Mouse (Mus musculus) heart, embryonic 15.5 days (tissue): Measurements from ENCODE around the gene Ambra1. TPM values are rescaled to one million over a fixed set of nuclear protein-coding genes. Genes with fewer than 3 reads are reported as not detected.
A peak's percentile ranks its signal among the peaks of the same experiment; 100 is the strongest.

ENCODE experiments used
- ATAC-seq: fragments of 200-750 bp; cut with Nextera tagmentation; replicated peaks from 2 replicates; pipeline ENCODE4 v1.8.0; 2017; ENCODE audit warnings: low read depth, moderate TSS enrichment; ENCODE audit not compliant: insufficient number of reproducible peaks, insufficient read depth, low FRiP score
- H3K27ac ChIP-seq: fragments of 300-500 bp; sonication (generic); 2 replicates; pipeline ENCODE4 v1.5.1; 2015; ENCODE audit warnings: mild to moderate bottlenecking, inconsistent platforms
- H3K27me3 ChIP-seq: fragments of 300-500 bp; sonication (generic); 2 replicates; pipeline ENCODE4 v1.6.1; 2015; ENCODE audit warnings: inconsistent platforms
- H3K36me3 ChIP-seq: fragments of 300-500 bp; sonication (generic); 2 replicates; pipeline ENCODE4 v1.6.1; 2015; ENCODE audit warnings: mild to moderate bottlenecking, inconsistent platforms
- H3K4me1 ChIP-seq: fragments of 300-500 bp; sonication (generic); replicated peaks from 2 replicates; pipeline ENCODE4 v1.6.1; 2015; ENCODE audit warnings: inconsistent platforms
- H3K4me2 ChIP-seq: fragments of 300-500 bp; sonication (generic); 2 replicates; pipeline ENCODE4 v1.6.1; 2015; ENCODE audit warnings: inconsistent platforms, mild to moderate bottlenecking, moderate library complexity
- H3K4me3 ChIP-seq: fragments of 300-500 bp; sonication (generic); 2 replicates; pipeline ENCODE4 v1.5.1; 2015; ENCODE audit warnings: mild to moderate bottlenecking, inconsistent platforms
- H3K9ac ChIP-seq: fragments of 300-500 bp; sonication (generic); 2 replicates; pipeline ENCODE4 v1.6.1; 2015; ENCODE audit warnings: mild to moderate bottlenecking, inconsistent platforms
- H3K9me3 ChIP-seq: fragments of 300-500 bp; sonication (generic); replicated peaks from 2 replicates; pipeline ENCODE4 v1.6.1; 2016; ENCODE audit warnings: inconsistent platforms
- WGBS: fragments of 180-500 bp; shearing (Covaris S2); methylation state at CpG from one replicate; pipeline ENCODE4 v1.1.7; 2015; ENCODE audit warnings: mixed read lengths; 5-methylcytosine and 5-hydroxymethylcytosine counted together
- polyA plus RNA-seq: library from polyadenylated mRNA; unstranded; fragments of >200 nt; fragmentation: Nextera tagmentation; extraction: Ambion mirVana; gene quantifications from 2 replicates; pipeline ENCODE4 v1.2.1, GENCODE M21; 2015

Ambra1 gene
- polyA plus RNA-seq, 1 experiment from 2014 or later, result 8.6 TPM

GRCm38 (mm10) chr2:91931328-91932159, 201.6 kb downstream of the Ambra1 start:
- Histone ChIP-seq H3K4me3 (peak overlapping the region; percentile 58), H3K27me3 (peaks cover 12% of the 10 kb centered on the region; the same call in 1 of the 2 replicates), H3K4me2 (peak overlapping the region; percentile 76), H3K9ac (peak overlapping the region; percentile 73), H3K27ac (peak overlapping the region; percentile 74), H3K4me1 (peaks cover 50% of the 10 kb centered on the region), H3K36me3 (peaks cover 28% of the 10 kb centered on the region), H3K9me3 (no peaks in the 10 kb centered on the region)
- 5% methylated on average over 50 of the region's 50 CpGs for WGBS
- peak; percentile 45 for ATAC-seq

- peaks cover 12% of the 10 kb centered on the region; the same call in 1 of the 2 replicates for H3K27me3 ChIP-seq
- peaks cover 50% of the 10 kb centered on the region for H3K4me1 ChIP-seq
- H3K4me2 ChIP-seq, result peak within 1 kb of the TSS; percentile 76
- WGBS, result 3% methylated on average over 16 of the region's 16 CpGs
- ATAC-seq, result peak; percentile 28; the same call in 1 of the 2 replicates
- H3K27ac ChIP-seq, result peak within 1 kb of the TSS; percentile 74
- H3K36me3 ChIP-seq, result peaks cover 35% of the 10 kb centered on the region
- H3K9ac ChIP-seq, result peak within 1 kb of the TSS; percentile 73
- peak within 1 kb of the TSS; percentile 58 for H3K4me3 ChIP-seq
- no peaks in the 10 kb centered on the region for H3K9me3 ChIP-seq
Observed at GRCm38 (mm10) chr2:91932160-91932711, 202.3 kb downstream of the Ambra1 start, which contains the start of gene Mdk. Gene Mdk (minus strand): TSS chr2:91932297.

- Histone ChIP-seq H3K4me3 (no peak overlapping the region), H3K9ac (no peak overlapping the region), H3K4me2 (no peak overlapping the region), H3K9me3 (no peaks in the 10 kb centered on the region), H3K27ac (peak overlapping the region; percentile 74), H3K4me1 (peaks cover 50% of the 10 kb centered on the region), H3K27me3 (peaks cover 9% of the 10 kb centered on the region; the same call in 1 of the 2 replicates), H3K36me3 (peaks cover 41% of the 10 kb centered on the region)
- no peak for ATAC-seq
- 15% methylated on average over 6 of the region's 6 CpGs for WGBS
Observed at GRCm38 (mm10) chr2:91932737-91933350, 202.9 kb downstream of the Ambra1 start.

- WGBS, result 52% methylated on average over 9 of the region's 9 CpGs
- Histone ChIP-seq H3K9ac (no peak overlapping the region), H3K36me3 (peaks cover 47% of the 10 kb centered on the region), H3K27me3 (peaks cover 6% of the 10 kb centered on the region; the same call in 1 of the 2 replicates), H3K4me2 (no peak overlapping the region), H3K9me3 (no peaks in the 10 kb centered on the region), H3K27ac (peak overlapping the region; percentile 74; the same call in 1 of the 2 replicates), H3K4me3 (no peak overlapping the region), H3K4me1 (peaks cover 44% of the 10 kb centered on the region)
- no peak for ATAC-seq
Observed at GRCm38 (mm10) chr2:91933471-91933870, 203.5 kb downstream of the Ambra1 start.

- peaks cover 43% of the 10 kb centered on the region for H3K4me1 ChIP-seq
- no peak overlapping the region for H3K4me2 ChIP-seq
Observed at GRCm38 (mm10) chr2:91934016-91934415, 204.1 kb downstream of the Ambra1 start.

GRCm38 (mm10) chr2:91934826-91935525, 205.0 kb downstream of the Ambra1 start:
- no peaks in the 10 kb centered on the region for H3K27me3 ChIP-seq
- H3K4me2 ChIP-seq, result no peak overlapping the region
- no peaks in the 10 kb centered on the region for H3K9me3 ChIP-seq
- no peak overlapping the region for H3K9ac ChIP-seq
- no peak overlapping the region for H3K4me3 ChIP-seq
- peaks cover 63% of the 10 kb centered on the region for H3K36me3 ChIP-seq
- ATAC-seq, result no peak
- H3K27ac ChIP-seq, result no peak overlapping the region
- peaks cover 40% of the 10 kb centered on the region for H3K4me1 ChIP-seq
- 88% methylated on average over 9 of the region's 9 CpGs for WGBS

More at GRCm38 (mm10) chr2:91934016-91934415, 204.1 kb downstream of the Ambra1 start:
- H3K4me3 ChIP-seq, result no peak overlapping the region
- H3K27me3 ChIP-seq, result peaks cover under 1% of the 10 kb centered on the region; the same call in 1 of the 2 replicates
- 30% methylated on average over 8 of the region's 8 CpGs for WGBS
- no peak for ATAC-seq
- H3K27ac ChIP-seq, result no peak overlapping the region
- H3K9ac ChIP-seq, result no peak overlapping the region
- H3K9me3 ChIP-seq, result no peaks in the 10 kb centered on the region
- H3K36me3 ChIP-seq, result peaks cover 53% of the 10 kb centered on the region

GRCm38 (mm10) chr2:91936154-91936553, 206.2 kb downstream of the Ambra1 start:
- no peak overlapping the region for H3K27ac ChIP-seq
- 93% methylated on average over 7 of the region's 7 CpGs for WGBS
- H3K9me3 ChIP-seq, result no peaks in the 10 kb centered on the region
- H3K27me3 ChIP-seq, result no peaks in the 10 kb centered on the region
- H3K9ac ChIP-seq, result no peak overlapping the region
- peaks cover 30% of the 10 kb centered on the region for H3K4me1 ChIP-seq
- H3K36me3 ChIP-seq, result peaks cover 72% of the 10 kb centered on the region
- H3K4me2 ChIP-seq, result no peak overlapping the region
- no peak for ATAC-seq
- H3K4me3 ChIP-seq, result no peak overlapping the region

- H3K4me2 ChIP-seq, result no peak overlapping the region
- H3K36me3 ChIP-seq, result peaks cover 77% of the 10 kb centered on the region
- H3K27me3 ChIP-seq, result no peaks in the 10 kb centered on the region
- no peak for ATAC-seq
- H3K27ac ChIP-seq, result no peak overlapping the region
- 85% methylated on average over 15 of the region's 15 CpGs for WGBS
- no peak overlapping the region for H3K9ac ChIP-seq
- H3K4me3 ChIP-seq, result no peak overlapping the region
- no peaks in the 10 kb centered on the region for H3K9me3 ChIP-seq
- peaks cover 10% of the 10 kb centered on the region for H3K4me1 ChIP-seq
Observed at GRCm38 (mm10) chr2:91939303-91939935, 209.5 kb downstream of the Ambra1 start.

- peaks cover 49% of the 10 kb centered on the region for H3K36me3 ChIP-seq
- no peak overlapping the region for H3K4me2 ChIP-seq
- no peak overlapping the region for H3K9ac ChIP-seq
- WGBS, result 42% methylated on average over 6 of the region's 6 CpGs
- H3K27ac ChIP-seq, result no peak overlapping the region
- H3K4me3 ChIP-seq, result no peak overlapping the region
- H3K27me3 ChIP-seq, result no peaks in the 10 kb centered on the region
- H3K9me3 ChIP-seq, result no peaks in the 10 kb centered on the region
- peaks cover 37% of the 10 kb centered on the region for H3K4me1 ChIP-seq
- ATAC-seq, result no peak
Observed at GRCm38 (mm10) chr2:91942356-91942755, 212.4 kb downstream of the Ambra1 start.

GRCm38 (mm10) chr2:91944170-91944950, 214.4 kb downstream of the Ambra1 start:
- peaks cover 57% of the 10 kb centered on the region for H3K4me1 ChIP-seq
- 43% methylated on average over 13 of the region's 13 CpGs for WGBS
- no peak overlapping the region for H3K9ac ChIP-seq
- H3K27ac ChIP-seq, result 0 out of 2 replicates have a peak overlapping the region, but pooled peaks have one; percentile 9
- peak; percentile 58 for ATAC-seq
- H3K4me2 ChIP-seq, result 0 out of 2 replicates have a peak overlapping the region, but pooled peaks have one; percentile 2
- no peaks in the 10 kb centered on the region for H3K9me3 ChIP-seq
- no peak overlapping the region for H3K4me3 ChIP-seq
- H3K27me3 ChIP-seq, result no peaks in the 10 kb centered on the region
- H3K36me3 ChIP-seq, result peaks cover 28% of the 10 kb centered on the region
